Mouse (Mus musculus) stomach, postnatal 0 days (tissue): Measurements from ENCODE around the gene Nxpe5. TPM values are rescaled to one million over a fixed set of nuclear protein-coding genes. Genes with fewer than 3 reads are reported as not detected.

Experiments
- ATAC-seq: fragments of 200-750 bp; cut with Nextera tagmentation; 2 replicates; pipeline ENCODE4 v1.8.0; 2017; ENCODE audit not compliant: low FRiP score, low TSS enrichment
- DNase-seq: peaks from one replicate; pipeline ENCODE4 v3.0.0-alpha.2; 2016; ENCODE audit warnings: low spot score
- H3K27ac ChIP-seq: fragments of 300-500 bp; sonication (generic); replicated peaks from 2 replicates; pipeline ENCODE4 v1.5.1; 2014; ENCODE audit warnings: mild to moderate bottlenecking, control low read depth
- H3K27me3 ChIP-seq: fragments of 300-500 bp; sonication (generic); 2 replicates; pipeline ENCODE4 v1.6.1; 2014; ENCODE audit warnings: low read length; ENCODE audit not compliant: control insufficient read depth, insufficient read depth
- H3K36me3 ChIP-seq: fragments of 300-500 bp; sonication (generic); 2 replicates; pipeline ENCODE4 v1.6.1; 2014; ENCODE audit warnings: low read length, mixed read lengths; ENCODE audit not compliant: control insufficient read depth, insufficient read depth
- H3K4me1 ChIP-seq: fragments of 300-500 bp; sonication (generic); replicated peaks from 2 replicates; pipeline ENCODE4 v1.6.1; 2014; ENCODE audit warnings: antibody characterized with exemption; ENCODE audit not compliant: control insufficient read depth, insufficient read depth
- H3K4me2 ChIP-seq: fragments of 300-500 bp; sonication (generic); replicated peaks from 2 replicates; pipeline ENCODE4 v1.6.1; 2014; ENCODE audit warnings: low read depth, mild to moderate bottlenecking, control low read depth, moderate library complexity
- H3K4me3 ChIP-seq: fragments of 300-500 bp; sonication (generic); 2 replicates; pipeline ENCODE4 v1.5.1; 2014; ENCODE audit warnings: low read depth, low read length, control low read depth
- H3K9ac ChIP-seq: fragments of 300-500 bp; sonication (generic); 2 replicates; pipeline ENCODE4 v1.6.1; 2014; ENCODE audit warnings: mild to moderate bottlenecking, low read length, control low read depth, mixed read lengths
- H3K9me3 ChIP-seq: fragments of 300-500 bp; sonication (generic); 2 replicates; pipeline ENCODE4 v1.6.1; 2016; ENCODE audit warnings: low read length; ENCODE audit not compliant: control insufficient read depth
- CTCF ChIP-seq: IDR thresholded peaks from 2 replicates; pipeline ENCODE4 v1.5.1; 2016; ENCODE audit warnings: antibody characterized with exemption, low read depth, mild to moderate bottlenecking, moderate library complexity
- EP300 ChIP-seq: optimal IDR thresholded peaks from 2 replicates; pipeline ENCODE3; 2016; ENCODE audit warnings: antibody characterized with exemption
- WGBS: fragments of 180-500 bp; shearing (Covaris S2); extraction: QIAGEN DNeasy Blood & Tissue Kit; methylation state at CpG from one replicate; pipeline ENCODE4 v1.1.7; 2014; 5-methylcytosine and 5-hydroxymethylcytosine counted together
- polyA plus RNA-seq: library from polyadenylated mRNA; unstranded; fragments of >200 nt; fragmentation: Nextera tagmentation; extraction: Ambion mirVana; gene quantifications from 2 replicates; pipeline ENCODE4 v1.2.1, GENCODE M21; 2015

Gene Nxpe5
- polyA plus RNA-seq: 0.10 and 0.11 TPM in 2 replicates

DNA sequence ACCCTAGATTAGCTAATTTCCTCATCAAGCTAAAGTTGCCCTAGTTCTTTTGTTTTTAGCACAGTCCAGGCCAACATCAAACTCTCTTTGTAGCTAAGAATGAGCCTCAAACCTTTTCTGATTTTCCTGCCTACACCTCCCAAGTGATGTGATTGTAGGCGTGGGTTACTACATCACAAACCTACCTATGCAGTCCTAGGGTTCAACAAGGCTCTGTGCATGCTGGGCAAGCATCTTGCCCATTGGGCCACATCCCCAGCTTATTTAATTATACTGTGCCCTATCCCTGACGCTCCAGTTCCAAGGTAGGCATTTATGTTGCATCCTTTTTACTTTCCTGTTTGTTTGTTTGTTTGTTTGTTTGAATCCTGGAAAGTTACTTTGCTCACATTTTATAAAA lies at the start of gene Nxpe5:
TSS of gene Nxpe5 (plus strand) at position 199 of the 400 bp plus-strand sequence.
- no peak for TF ChIP-seq EP300
- TF ChIP-seq CTCF: no peak
- 43% methylated on average over 2 of the region's 2 CpGs for WGBS
- Histone ChIP-seq H3K36me3 (no peaks in the 10 kb centered on the region), H3K4me2 (no peak within 1 kb of the TSS), H3K27ac (no peak within 1 kb of the TSS), H3K9me3 (no peaks in the 10 kb centered on the region), H3K4me1 (no peaks in the 10 kb centered on the region), H3K9ac (no peak within 1 kb of the TSS), H3K27me3 (no peaks in the 10 kb centered on the region), H3K4me3 (no peak within 1 kb of the TSS)
- no peak for ATAC-seq
- no peak for DNase-seq

DNA sequence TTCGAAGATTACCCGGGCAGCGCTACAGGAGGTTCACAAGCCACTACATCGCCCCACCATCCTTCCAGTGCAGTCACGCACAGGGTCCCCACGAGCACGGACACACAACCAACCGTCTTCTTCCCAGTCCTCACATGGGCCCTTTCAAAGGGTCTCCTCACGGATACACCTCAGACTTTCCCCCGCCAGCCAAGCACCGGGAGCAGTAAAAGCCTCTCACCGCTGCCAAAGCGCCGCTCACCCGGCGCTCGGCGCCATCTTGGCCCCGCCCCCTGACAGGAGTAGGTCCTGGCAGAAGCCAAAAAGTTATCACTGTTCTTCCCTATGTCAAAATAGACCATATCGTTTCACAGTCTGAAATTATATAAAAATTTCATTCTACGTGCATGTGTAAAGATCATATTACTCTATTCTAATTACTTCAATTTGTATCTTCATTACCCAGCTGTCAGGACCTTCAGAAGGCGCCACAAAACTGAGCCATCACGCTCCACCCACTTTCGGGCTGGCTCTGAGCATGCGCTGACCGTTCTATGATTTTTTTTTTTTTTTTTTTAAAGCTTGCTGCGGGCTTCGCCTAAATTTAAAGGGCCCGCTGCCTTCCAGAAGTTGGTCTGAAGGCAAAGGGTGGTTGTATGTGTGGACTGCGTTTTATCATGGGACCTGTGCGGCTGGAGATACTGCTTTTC lies 38.6 kb upstream of the Nxpe5 start, which contains the start of the genes Taf6 and Cnpy4:
TSS of gene Taf6 (minus strand) at position 502 of the 689 bp plus-strand sequence.
TSS of gene Cnpy4 (plus strand) at position 536 of the 689 bp plus-strand sequence.
- TF ChIP-seq EP300 (peak; percentile 100), CTCF (no peak)
- WGBS: 0% methylated on average over 31 of the region's 31 CpGs
- Histone ChIP-seq H3K4me1 (no peaks in the 10 kb centered on the region), H3K27ac (peak within 1 kb of the TSS; percentile 81), H3K9ac (peak within 1 kb of the TSS; percentile 76), H3K9me3 (no peaks in the 10 kb centered on the region), H3K27me3 (no peaks in the 10 kb centered on the region), H3K4me2 (peak within 1 kb of the TSS; percentile 78), H3K36me3 (peaks cover 6% of the 10 kb centered on the region), H3K4me3 (peak within 1 kb of the TSS; percentile 83)
- peak; percentile 85 for DNase-seq
- ATAC-seq: peak; percentile 84

- no peaks in the 10 kb centered on the region for H3K9me3 ChIP-seq
- H3K27me3 ChIP-seq: no peaks in the 10 kb centered on the region
- peak overlapping the region; percentile 76 for H3K9ac ChIP-seq
- TF ChIP-seq CTCF (no peak), EP300 (no peak)
- ATAC-seq (peak; percentile 87), DNase-seq (peak; percentile 62)
- 0% methylated on average over 10 of the region's 10 CpGs for WGBS
- H3K36me3 ChIP-seq: peaks cover 4% of the 10 kb centered on the region; the same call in 1 of the 2 replicates
- peak overlapping the region; percentile 78 for H3K4me2 ChIP-seq
- H3K4me1 ChIP-seq: no peaks in the 10 kb centered on the region
- peak overlapping the region; percentile 81; the same call in 1 of the 2 replicates for H3K27ac ChIP-seq
- H3K4me3 ChIP-seq: peak overlapping the region; percentile 83
Measured at GRCm38 (mm10) chr5:138187661-138188306, 37.9 kb upstream of the Nxpe5 start.

- Histone ChIP-seq H3K9ac (peak within 1 kb of the TSS; percentile 83), H3K27ac (peak within 1 kb of the TSS; percentile 89), H3K4me3 (peak within 1 kb of the TSS; percentile 70), H3K9me3 (no peaks in the 10 kb centered on the region), H3K36me3 (no peaks in the 10 kb centered on the region), H3K4me2 (peak within 1 kb of the TSS; percentile 95), H3K27me3 (no peaks in the 10 kb centered on the region), H3K4me1 (peaks cover 3% of the 10 kb centered on the region)
- DNase-seq (peak; percentile 83), ATAC-seq (peak; percentile 86)
- TF ChIP-seq CTCF: peak; percentile 10; the same call in 1 of the 2 replicates
- no peak for TF ChIP-seq EP300
- WGBS: 5% methylated on average over 53 of the region's 54 CpGs
Measured at GRCm38 (mm10) chr5:138193771-138194727, 31.6 kb upstream of the Nxpe5 start, which contains the start of gene Mblac1. TSS of gene Mblac1 (plus strand) at chr5:138194314.

- Histone ChIP-seq H3K4me3 (peak overlapping the region; percentile 70), H3K27ac (peak overlapping the region; percentile 89), H3K4me1 (peaks cover 3% of the 10 kb centered on the region), H3K9ac (peak overlapping the region; percentile 83), H3K9me3 (no peaks in the 10 kb centered on the region), H3K36me3 (no peaks in the 10 kb centered on the region), H3K27me3 (no peaks in the 10 kb centered on the region), H3K4me2 (peak overlapping the region; percentile 95)
- TF ChIP-seq EP300 (no peak), CTCF (peak; percentile 10; the same call in 1 of the 2 replicates)
- WGBS: under 1% methylated on average over 29 of the region's 29 CpGs
- peak; percentile 43 for DNase-seq
- ATAC-seq: peak; percentile 55
Measured at GRCm38 (mm10) chr5:138194755-138195345, 30.8 kb upstream of the Nxpe5 start.
